Mouse (Mus musculus): Measurements from ENCODE around the gene Gzme. TPM values are rescaled to one million over a fixed set of nuclear protein-coding genes. Genes with fewer than 3 reads are reported as not detected.

Gzme gene
- total and polyA plus RNA-seq, 3 experiments: not detected

GRCm38 (mm10) chr14:56105447-56106180, 14.8 kb downstream of the Gzme start:
- Histone ChIP-seq H3K4me2 (ENCODE audit: insufficient read depth, low read depth, poor library complexity, severe bottlenecking) (no peak overlapping the region), H3K27ac (ENCODE audit: insufficient read depth, low read depth) (no peak overlapping the region), H3K4me3 (replicated peaks in 1 of 3; ENCODE audit: low read depth in 2 of 3, low read length in 2 of 3, poor library complexity in 1 of 3) (no peak overlapping the region), H3K36me3 (replicated peaks in 1 of 2; ENCODE audit: control insufficient read depth in 1 of 2, insufficient read depth in 1 of 2, low read length in 1 of 2) (no peaks in the 10 kb centered on the region), H3K9me3 (replicated peaks; ENCODE audit: low read length) (no peaks in the 10 kb centered on the region), H3K4me1 (ENCODE audit: control insufficient read depth in 1 of 2, insufficient read depth in 2 of 2) (peaks cover 0 to 3% of the 10 kb centered on the region in 2 experiments; a peak in 1 of 4 replicates), H3K27me3 (replicated peaks) (peaks cover 5% of the 10 kb centered on the region), H3K79me2 (replicated peaks; ENCODE audit: control insufficient read depth, extremely low read depth, insufficient read depth, poor library complexity, severe bottlenecking) (no peaks in the 10 kb centered on the region), H3K9ac (ENCODE audit: insufficient read depth, low read depth) (no peak overlapping the region)
- in situ Hi-C loops (cut with MboI; ENCODE audit: low pct_ligation_motif_present, low pct_unique_long_range_greater_than_20kb, low sequenced_read_pairs): no loop called here
- dilution Hi-C loops (cut with MboI; ENCODE audit: extremely low pct_ligation_motif_present, extremely low pct_unique_long_range_greater_than_20kb, low sequenced_read_pairs): no loop called here
- TF ChIP-seq KAT2A (IDR thresholded peaks at IDR 0.05; ENCODE audit: insufficient replicate concordance, low read length) (no peak), RCOR1 (conservative IDR thresholded peaks at IDR 0.05; ENCODE audit: low read depth, low read length) (no peak), CHD1 (IDR thresholded peaks at IDR 0.05; ENCODE audit: low read depth, low read length) (no peak)
- no peak for DNase-seq (ENCODE audit: extremely low read depth)

GRCm38 (mm10) chr14:56105016-56105415, 15.4 kb downstream of the Gzme start:
- Histone ChIP-seq H3K36me3 (replicated peaks in 1 of 2; ENCODE audit: control insufficient read depth in 1 of 2, insufficient read depth in 1 of 2, low read length in 1 of 2) (no peaks in the 10 kb centered on the region), H3K4me1 (ENCODE audit: control insufficient read depth in 1 of 2, insufficient read depth in 2 of 2) (peaks cover 0 to 3% of the 10 kb centered on the region in 2 experiments; a peak in 1 of 4 replicates), H3K79me2 (replicated peaks; ENCODE audit: control insufficient read depth, extremely low read depth, insufficient read depth, poor library complexity, severe bottlenecking) (no peaks in the 10 kb centered on the region), H3K4me3 (replicated peaks in 1 of 3; ENCODE audit: low read depth in 2 of 3, low read length in 2 of 3, poor library complexity in 1 of 3) (no peak overlapping the region), H3K9me3 (replicated peaks; ENCODE audit: low read length) (no peaks in the 10 kb centered on the region), H3K4me2 (ENCODE audit: insufficient read depth, low read depth, poor library complexity, severe bottlenecking) (no peak overlapping the region), H3K9ac (ENCODE audit: insufficient read depth, low read depth) (no peak overlapping the region), H3K27me3 (replicated peaks) (peaks cover 5% of the 10 kb centered on the region), H3K27ac (ENCODE audit: insufficient read depth, low read depth) (no peak overlapping the region)
- TF ChIP-seq MAX (IDR thresholded peaks at IDR 0.05; ENCODE audit: low read length) (no peak), SMC3 (IDR thresholded peaks at IDR 0.05; ENCODE audit: low read depth, low read length) (no peak), POLR2AphosphoS2 (IDR thresholded peaks at IDR 0.05; ENCODE audit: low read depth, low read length) (no peak), MXI1 (IDR thresholded peaks at IDR 0.05; ENCODE audit: low read depth, low read length) (no peak), GABPA (IDR thresholded peaks at IDR 0.05; ENCODE audit: insufficient replicate concordance, low read depth, low read length) (no peak)
- dilution Hi-C loops (cut with MboI; ENCODE audit: extremely low pct_ligation_motif_present, extremely low pct_unique_long_range_greater_than_20kb, low sequenced_read_pairs): no loop called here
- in situ Hi-C loops (cut with MboI; ENCODE audit: low pct_ligation_motif_present, low pct_unique_long_range_greater_than_20kb, low sequenced_read_pairs): no loop called here
- no peak for DNase-seq (ENCODE audit: extremely low read depth)

- Histone ChIP-seq H3K4me3 (replicated peaks in 1 of 3; ENCODE audit: low read depth in 2 of 3, low read length in 2 of 3, poor library complexity in 1 of 3) (no peak overlapping the region), H3K27ac (ENCODE audit: insufficient read depth, low read depth) (no peak overlapping the region), H3K27me3 (replicated peaks) (peaks cover 4% of the 10 kb centered on the region), H3K4me1 (ENCODE audit: control insufficient read depth in 1 of 2, insufficient read depth in 2 of 2) (peaks cover 0 to 4% of the 10 kb centered on the region in 2 experiments; a peak in 2 of 4 replicates), H3K4me2 (ENCODE audit: insufficient read depth, low read depth, poor library complexity, severe bottlenecking) (no peak overlapping the region), H3K9ac (ENCODE audit: insufficient read depth, low read depth) (no peak overlapping the region), H3K79me2 (replicated peaks; ENCODE audit: control insufficient read depth, extremely low read depth, insufficient read depth, poor library complexity, severe bottlenecking) (no peaks in the 10 kb centered on the region), H3K9me3 (replicated peaks; ENCODE audit: low read length) (no peaks in the 10 kb centered on the region), H3K36me3 (replicated peaks in 1 of 2; ENCODE audit: control insufficient read depth in 1 of 2, insufficient read depth in 1 of 2, low read length in 1 of 2) (no peaks in the 10 kb centered on the region)
- in situ Hi-C loops (cut with MboI; ENCODE audit: low pct_ligation_motif_present, low pct_unique_long_range_greater_than_20kb, low sequenced_read_pairs) (no loop called here), dilution Hi-C loops (cut with MboI; ENCODE audit: extremely low pct_ligation_motif_present, extremely low pct_unique_long_range_greater_than_20kb, low sequenced_read_pairs) (no loop called here)
- no peak for DNase-seq (ENCODE audit: extremely low read depth)
- TF ChIP-seq SMC3 (IDR thresholded peaks at IDR 0.05; ENCODE audit: low read depth, low read length) (no peak), MEF2A (IDR thresholded peaks at IDR 0.05; ENCODE audit: borderline replicate concordance, low read depth, low read length) (no peak), MXI1 (IDR thresholded peaks at IDR 0.05; ENCODE audit: low read depth, low read length) (no peak), MAFK (IDR thresholded peaks at IDR 0.05; ENCODE audit: insufficient replicate concordance, low read length) (no peak), EP300 (IDR thresholded peaks at IDR 0.05; ENCODE audit: low read length) (no peak), IRF4 (IDR thresholded peaks at IDR 0.05; ENCODE audit: low read depth, low read length) (no peak), BHLHE40 (IDR thresholded peaks at IDR 0.05; ENCODE audit: low read depth, low read length) (no peak), ZKSCAN1 (IDR thresholded peaks at IDR 0.05; ENCODE audit: borderline replicate concordance, low read depth, low read length) (no peak), GABPA (IDR thresholded peaks at IDR 0.05; ENCODE audit: insufficient replicate concordance, low read depth, low read length) (no peak), MAZ (IDR thresholded peaks at IDR 0.05; ENCODE audit: low read depth, low read length) (no peak)
These were observed 17.0 kb downstream of the Gzme start for GRCm38 (mm10) chr14:56103452-56103851.

Data from CH12.LX (cell line).